Mouse (Mus musculus): ENCODE data around the gene Zfp142.

- no peak for TF ChIP-seq CTCF (IDR thresholded peaks at IDR 0.05; ENCODE audit: extremely low read depth, insufficient read length, insufficient replicate concordance, low read depth, low read length)
- TF ChIP-seq POLR2A (IDR thresholded peaks at IDR 0.05; ENCODE audit: low read depth, low read length) = no peak
Measured at GRCm38 (mm10) chr1:74628001-74628400, 40.0 kb upstream of the Zfp142 start.

All from small intestine, adult 2 months (tissue).